Mouse (Mus musculus): ENCODE measurements around the gene Otos.

The Otos gene

GRCm38 (mm10) chr1:92646601-92647000, 2.0 kb downstream of the Otos start:
- DNase-seq (ENCODE audit: low spot score in 2 of 2), result no peak

- no peak for DNase-seq (ENCODE audit: low spot score in 2 of 2)
These were observed 2.5 kb downstream of the Otos start for GRCm38 (mm10) chr1:92646111-92646510.

GRCm38 (mm10) chr1:92644916-92645315, 3.7 kb downstream of the Otos start:
- no peak for DNase-seq (ENCODE audit: low spot score in 2 of 2)

DNA sequence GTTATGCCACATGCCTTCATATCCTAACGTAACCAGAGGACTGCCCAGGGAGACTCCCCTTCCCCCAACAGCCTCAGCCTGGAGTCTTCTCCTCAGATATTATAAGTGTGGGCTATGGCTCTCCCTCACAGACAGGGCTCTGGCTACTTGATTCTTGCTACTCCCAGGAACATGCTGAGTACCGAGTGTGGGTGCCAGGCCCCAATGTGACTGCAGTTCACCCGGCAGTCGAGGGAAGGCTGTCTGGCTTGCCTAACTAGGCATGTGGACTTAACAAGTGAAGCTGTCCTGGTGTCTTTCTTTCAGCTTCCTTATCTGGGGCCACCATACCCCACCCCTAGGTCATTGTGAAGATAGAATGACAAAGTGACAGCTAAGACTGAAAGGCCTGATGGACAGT, 5.0 kb downstream of the Otos start:
- DNase-seq (ENCODE audit: low spot score in 2 of 2), result no peak

GRCm38 (mm10) chr1:92641514-92642272, 6.9 kb downstream of the Otos start, which contains the start of gene Cops9:
Gene Cops9, minus strand, starts transcription at chr1:92641985.
- peak; percentile 68 to 79 for DNase-seq (ENCODE audit: low spot score in 2 of 2)

- DNase-seq (ENCODE audit: low spot score in 2 of 2), result no peak
These were observed 8.2 kb downstream of the Otos start for GRCm38 (mm10) chr1:92640393-92640792.

GRCm38 (mm10) chr1:92638736-92639135, 9.9 kb downstream of the Otos start:
- no peak for DNase-seq (ENCODE audit: low spot score in 2 of 2)

GRCm38 (mm10) chr1:92638181-92638580, 10.5 kb downstream of the Otos start:
- DNase-seq (ENCODE audit: low spot score in 2 of 2), result no peak

GRCm38 (mm10) chr1:92637501-92638172, 11.0 kb downstream of the Otos start:
- no peak for DNase-seq (ENCODE audit: low spot score in 2 of 2)

DNA sequence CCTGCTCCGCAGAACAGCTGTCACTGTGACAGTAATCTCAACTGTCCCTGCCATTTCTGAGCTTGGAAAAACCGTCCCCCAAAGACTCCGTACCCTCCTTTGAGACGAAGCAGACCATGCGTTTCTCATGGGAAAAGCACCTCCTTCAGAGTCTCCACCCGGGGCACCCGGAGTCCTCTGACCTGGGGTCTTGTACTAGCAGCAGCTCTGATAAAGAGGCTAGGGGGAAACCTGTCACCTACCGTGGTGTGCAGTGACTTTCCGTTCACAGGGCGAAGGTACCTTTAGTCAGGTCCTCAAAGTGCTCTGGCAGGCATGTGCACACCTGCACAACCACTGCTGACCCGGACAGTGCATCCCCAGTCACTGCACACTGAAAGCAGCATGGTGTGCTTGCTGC, 12.0 kb downstream of the Otos start:
- DNase-seq (ENCODE audit: low spot score in 2 of 2), result no peak

DNA sequence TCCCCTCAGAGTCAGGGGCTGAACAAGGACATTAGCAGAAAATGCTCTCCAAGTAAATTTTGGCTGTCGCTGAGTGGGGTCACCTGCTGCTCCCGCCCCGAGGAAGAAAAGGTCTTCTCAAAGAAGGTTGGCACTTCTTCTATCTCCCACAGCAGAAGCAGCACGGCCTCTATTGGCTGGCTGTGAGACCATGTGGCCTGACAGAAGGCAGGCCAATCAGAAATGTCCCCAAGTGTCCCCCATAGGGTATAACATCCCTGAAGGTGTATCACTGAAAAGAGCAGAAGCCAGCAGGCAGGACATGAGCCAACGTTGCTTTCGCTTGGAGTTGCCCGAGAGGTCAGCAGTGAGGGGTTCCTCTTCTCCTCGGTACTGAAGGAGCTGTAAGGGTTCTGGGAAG, 12.6 kb downstream of the Otos start:
- DNase-seq (ENCODE audit: low spot score in 2 of 2), result no peak

- DNase-seq (ENCODE audit: low spot score in 2 of 2), result no peak
These were observed 13.6 kb downstream of the Otos start for GRCm38 (mm10) chr1:92634976-92635599.

DNA sequence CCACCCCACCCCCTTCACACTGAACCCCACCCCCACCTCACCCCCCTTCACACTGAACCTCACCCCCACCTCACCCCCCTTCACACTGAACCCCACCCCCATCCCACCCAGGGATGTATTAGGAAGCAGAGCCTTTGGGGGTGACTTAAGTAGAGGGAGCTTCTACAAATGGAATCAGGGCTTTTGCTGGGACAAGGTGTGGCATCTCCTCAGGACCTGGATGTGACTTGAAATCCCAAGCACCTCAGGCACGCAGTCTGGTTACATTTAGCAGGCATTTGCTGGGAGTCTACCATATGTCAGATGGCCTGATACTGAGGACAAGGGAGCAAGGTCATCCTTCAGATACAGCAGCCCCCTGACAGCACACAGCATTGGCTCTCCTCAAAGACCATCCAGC, 14.1 kb downstream of the Otos start:
- no peak for DNase-seq (ENCODE audit: low spot score in 2 of 2)

GRCm38 (mm10) chr1:92633726-92634125, 14.9 kb downstream of the Otos start:
- DNase-seq (ENCODE audit: low spot score in 2 of 2), result no peak

GRCm38 (mm10) chr1:92632948-92633347, 15.7 kb downstream of the Otos start:
- DNase-seq (ENCODE audit: low spot score in 2 of 2), result no peak

- DNase-seq (ENCODE audit: low spot score in 2 of 2), result no peak
These were observed 16.4 kb downstream of the Otos start for GRCm38 (mm10) chr1:92632196-92632595.

DNA sequence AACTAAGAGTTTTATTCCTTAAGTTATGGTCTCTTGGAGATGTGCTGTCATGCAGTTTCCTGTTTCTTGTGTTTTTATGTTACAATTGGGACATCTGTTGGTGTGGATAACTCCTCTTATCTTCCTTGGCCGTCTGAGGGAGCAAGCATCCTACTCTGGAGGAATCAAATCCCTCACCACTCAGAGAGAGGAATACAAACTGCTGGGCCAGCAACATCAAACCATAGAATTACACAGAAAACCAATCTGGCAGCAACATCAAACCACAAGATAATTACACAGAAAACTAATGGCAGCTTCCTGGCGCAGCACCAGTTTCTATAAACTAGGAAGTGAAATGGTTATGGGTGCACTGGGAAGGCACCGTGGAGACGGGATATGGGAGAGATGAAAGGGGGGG, 20.4 kb downstream of the Otos start:
- no peak for DNase-seq (ENCODE audit: low spot score in 2 of 2)

GRCm38 (mm10) chr1:92618360-92618759, 30.3 kb downstream of the Otos start:
- no peak for DNase-seq (ENCODE audit: low spot score in 2 of 2)

- no peak for DNase-seq (ENCODE audit: low spot score in 2 of 2)
These were observed 31.2 kb downstream of the Otos start, which contains the start of gene Olfr12 for GRCm38 (mm10) chr1:92617488-92617887. Gene Olfr12, plus strand, starts transcription at chr1:92617788.

DNA sequence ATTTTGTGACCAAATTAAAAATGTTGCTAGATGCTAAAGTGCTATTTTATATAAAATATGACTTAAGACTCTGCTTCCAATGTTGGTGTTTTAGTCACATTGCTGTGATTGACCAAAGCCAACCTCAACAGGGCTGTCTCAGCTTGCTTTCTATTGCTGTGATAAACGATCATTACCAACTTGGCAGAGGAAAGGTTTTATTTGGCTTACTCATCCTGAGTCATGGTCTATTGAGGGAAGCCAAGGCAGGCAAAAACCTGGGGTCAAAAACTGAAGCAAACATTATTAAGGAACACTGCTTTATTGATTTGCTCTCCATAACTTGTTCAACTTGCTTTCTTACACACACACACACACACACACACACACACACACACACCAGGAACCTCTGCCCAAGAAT, 32.6 kb downstream of the Otos start:
- no peak for DNase-seq (ENCODE audit: low spot score in 2 of 2)

DNA sequence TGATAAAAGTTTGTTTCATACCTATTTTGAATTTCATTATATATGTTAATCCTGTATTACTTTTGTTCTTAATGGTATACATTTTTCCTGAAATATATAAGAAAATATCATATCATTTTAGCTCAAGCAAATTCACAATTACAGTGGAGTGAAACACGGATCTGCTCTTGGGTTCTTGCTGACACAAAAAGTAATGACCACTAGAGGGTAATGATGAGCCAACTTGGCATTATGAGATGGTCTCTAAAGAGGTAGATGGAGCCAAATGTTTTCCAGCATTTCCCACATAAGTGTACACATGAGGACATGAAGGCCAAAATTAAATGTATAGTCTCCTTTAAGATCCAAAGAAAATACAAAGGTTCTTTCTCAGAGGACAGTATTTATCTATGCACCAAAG, 34.1 kb downstream of the Otos start:
- no peak for DNase-seq (ENCODE audit: low spot score in 2 of 2)

DNA sequence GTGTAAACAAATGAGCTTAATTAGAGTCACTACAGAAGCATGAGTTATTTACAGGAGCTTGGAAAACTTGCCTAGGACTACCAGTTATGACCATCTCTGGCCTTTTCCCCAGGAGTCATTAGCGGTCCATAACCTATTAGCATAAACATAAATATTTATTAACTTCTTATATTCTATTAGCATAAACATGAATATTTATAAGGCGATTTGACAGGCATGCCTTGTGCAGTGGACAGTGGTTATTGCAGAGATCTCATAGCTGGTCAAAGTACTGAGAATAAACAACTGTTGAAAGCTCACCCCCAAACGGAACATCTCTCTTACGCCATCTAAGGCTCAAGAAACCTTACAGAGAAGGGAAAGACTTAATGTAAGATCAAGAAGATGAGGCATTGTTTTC, 35.5 kb downstream of the Otos start:
- DNase-seq (ENCODE audit: low spot score in 2 of 2), result no peak

DNA sequence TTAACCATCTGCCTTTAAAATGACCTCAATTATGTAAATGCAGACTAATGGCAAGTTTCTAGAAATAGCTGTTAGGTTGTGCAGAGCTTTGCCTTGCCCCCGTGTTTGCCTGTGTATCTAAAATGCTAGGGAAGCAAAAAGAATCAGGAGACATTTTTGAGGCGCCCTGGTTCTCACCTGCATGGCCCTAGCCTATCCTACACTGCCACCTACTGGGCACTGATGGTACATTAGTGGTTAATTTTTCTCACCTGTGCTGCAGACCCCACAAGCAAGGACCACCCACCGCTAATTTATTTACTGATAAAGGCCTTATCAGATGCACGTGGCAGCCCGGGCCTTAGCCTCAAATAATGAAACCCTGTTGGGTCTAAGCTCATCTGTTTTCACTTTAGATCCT, 37.6 kb downstream of the Otos start:
- DNase-seq (ENCODE audit: low spot score in 2 of 2), result peak; percentile 8 to 63

Data from thymus, postnatal 10 days (tissue).